Mouse (Mus musculus): ENCODE measurements around the gene Rnf115. TPM values are rescaled to one million over a fixed set of nuclear protein-coding genes. Genes with fewer than 3 reads are reported as not detected.

Rnf115 gene
- total RNA-seq, 1 experiment, result 22.1 TPM

- TF ChIP-seq MAFK (IDR thresholded peaks at IDR 0.05; ENCODE audit: insufficient read depth, low read depth, low read length) (0 out of 2 replicates have a peak, but pooled peaks have one; percentile 4), HCFC1 (IDR thresholded peaks at IDR 0.05; ENCODE audit: borderline replicate concordance, insufficient read depth, low read length) (no peak), ZNF384 (IDR thresholded peaks at IDR 0.05; ENCODE audit: low read depth, low read length) (no peak)
- DNase-seq (ENCODE audit: low read depth, low spot score), result no peak
- no peaks in the 10 kb centered on the region for H3K9me3 ChIP-seq (ENCODE audit: control insufficient read depth, insufficient read depth, low read depth, low read length)
- peaks cover 0 to 34% of the 10 kb centered on the region in 2 experiments; a peak in 2 of 4 replicates for H3K4me1 ChIP-seq (ENCODE audit: control insufficient read depth in 2 of 2, insufficient read depth in 2 of 2, low read length in 2 of 2, poor library complexity in 1 of 2)
- in situ Hi-C loops (cut with MboI; ENCODE audit: low sequenced_read_pairs in 2 of 2, unreplicated experiment in 2 of 2), result loop anchor here in 1 of 2 experiments (5.0 kb wide), 1 partner anchor 37 kb away; no protein-coding TSS in a partner anchor
- peaks cover 33% of the 10 kb centered on the region for H3K36me3 ChIP-seq (ENCODE audit: control insufficient read depth, insufficient read depth, low read length, poor library complexity, severe bottlenecking)
- no peak overlapping the region for H3K27ac ChIP-seq (ENCODE audit: insufficient read depth, low read depth, low read length, poor library complexity, severe bottlenecking)
- H3K4me3 ChIP-seq (ENCODE audit: insufficient read depth in 1 of 2, low read depth in 1 of 2, low read length in 2 of 2, poor library complexity in 1 of 2, severe bottlenecking in 1 of 2), result no peak overlapping the region
- no peak overlapping the region for H3K9ac ChIP-seq (ENCODE audit: insufficient read depth, low read depth, low read length, poor library complexity, severe bottlenecking)
These were observed 22.7 kb upstream of the Rnf115 start for GRCm38 (mm10) chr3:96704778-96705177.

- H3K27ac ChIP-seq (ENCODE audit: insufficient read depth, low read depth, low read length, poor library complexity, severe bottlenecking), result no peak overlapping the region
- H3K36me3 ChIP-seq (ENCODE audit: control insufficient read depth, insufficient read depth, low read length, poor library complexity, severe bottlenecking), result peaks cover 35% of the 10 kb centered on the region
- H3K4me3 ChIP-seq (ENCODE audit: insufficient read depth in 1 of 2, low read depth in 1 of 2, low read length in 2 of 2, poor library complexity in 1 of 2, severe bottlenecking in 1 of 2), result no peak overlapping the region
- TF ChIP-seq ZC3H11A (IDR thresholded peaks at IDR 0.05; ENCODE audit: borderline replicate concordance, low read depth, low read length) (no peak), ZNF384 (IDR thresholded peaks at IDR 0.05; ENCODE audit: low read depth, low read length) (no peak), HCFC1 (IDR thresholded peaks at IDR 0.05; ENCODE audit: borderline replicate concordance, insufficient read depth, low read length) (no peak), CHD2 (IDR thresholded peaks at IDR 0.05; ENCODE audit: low read depth, low read length) (no peak), MAFK (IDR thresholded peaks at IDR 0.05; ENCODE audit: insufficient read depth, low read depth, low read length) (no peak)
- H3K9me3 ChIP-seq (ENCODE audit: control insufficient read depth, insufficient read depth, low read depth, low read length), result no peaks in the 10 kb centered on the region
- DNase-seq (ENCODE audit: low read depth, low spot score), result no peak
- peaks cover 0 to 30% of the 10 kb centered on the region in 2 experiments; a peak in 2 of 4 replicates for H3K4me1 ChIP-seq (ENCODE audit: control insufficient read depth in 2 of 2, insufficient read depth in 2 of 2, low read length in 2 of 2, poor library complexity in 1 of 2)
- in situ Hi-C loops (cut with MboI; ENCODE audit: low sequenced_read_pairs in 2 of 2, unreplicated experiment in 2 of 2), result loop anchor here in 1 of 2 experiments (5.0 kb wide), 1 partner anchor 39 kb away; no protein-coding TSS in a partner anchor
- H3K9ac ChIP-seq (ENCODE audit: insufficient read depth, low read depth, low read length, poor library complexity, severe bottlenecking), result no peak overlapping the region
These were observed 21.2 kb upstream of the Rnf115 start for GRCm38 (mm10) chr3:96706217-96706616.

- Histone ChIP-seq H3K27ac (ENCODE audit: insufficient read depth, low read depth, low read length, poor library complexity, severe bottlenecking) (no peak overlapping the region), H3K4me1 (ENCODE audit: control insufficient read depth in 2 of 2, insufficient read depth in 2 of 2, low read length in 2 of 2, poor library complexity in 1 of 2) (peaks cover 0 to 23% of the 10 kb centered on the region in 2 experiments; a peak in 1 of 4 replicates), H3K9me3 (ENCODE audit: control insufficient read depth, insufficient read depth, low read depth, low read length) (no peaks in the 10 kb centered on the region), H3K9ac (ENCODE audit: insufficient read depth, low read depth, low read length, poor library complexity, severe bottlenecking) (no peak overlapping the region), H3K36me3 (ENCODE audit: control insufficient read depth, insufficient read depth, low read length, poor library complexity, severe bottlenecking) (peaks cover 36% of the 10 kb centered on the region), H3K4me3 (ENCODE audit: insufficient read depth in 1 of 2, low read depth in 1 of 2, low read length in 2 of 2, poor library complexity in 1 of 2, severe bottlenecking in 1 of 2) (no peak overlapping the region)
- TF ChIP-seq ZNF384 (IDR thresholded peaks at IDR 0.05; ENCODE audit: low read depth, low read length) (no peak), HCFC1 (IDR thresholded peaks at IDR 0.05; ENCODE audit: borderline replicate concordance, insufficient read depth, low read length) (no peak), ZC3H11A (IDR thresholded peaks at IDR 0.05; ENCODE audit: borderline replicate concordance, low read depth, low read length) (no peak), MAFK (IDR thresholded peaks at IDR 0.05; ENCODE audit: insufficient read depth, low read depth, low read length) (no peak), CHD2 (IDR thresholded peaks at IDR 0.05; ENCODE audit: low read depth, low read length) (no peak)
- in situ Hi-C loops (cut with MboI; ENCODE audit: low sequenced_read_pairs in 2 of 2, unreplicated experiment in 2 of 2), result loop anchor here in 1 of 2 experiments (5.0 kb wide), 1 partner anchor 40 kb away; no protein-coding TSS in a partner anchor
- no peak for DNase-seq (ENCODE audit: low read depth, low spot score)
These were observed 20.5 kb upstream of the Rnf115 start for GRCm38 (mm10) chr3:96706984-96707383.

GRCm38 (mm10) chr3:96707903-96708683 is 19.4 kb upstream of the Rnf115 start, which contains the start of gene Nudt17:
Gene Nudt17 (minus strand): TSS chr3:96708562.
- Histone ChIP-seq H3K4me1 (ENCODE audit: control insufficient read depth in 2 of 2, insufficient read depth in 2 of 2, low read length in 2 of 2, poor library complexity in 1 of 2) (peaks cover 0 to 17% of the 10 kb centered on the region in 2 experiments; a peak in 1 of 4 replicates), H3K9ac (ENCODE audit: insufficient read depth, low read depth, low read length, poor library complexity, severe bottlenecking) (peak within 1 kb of the TSS; percentile 84), H3K27ac (ENCODE audit: insufficient read depth, low read depth, low read length, poor library complexity, severe bottlenecking) (no peak within 1 kb of the TSS), H3K9me3 (ENCODE audit: control insufficient read depth, insufficient read depth, low read depth, low read length) (no peaks in the 10 kb centered on the region), H3K36me3 (ENCODE audit: control insufficient read depth, insufficient read depth, low read length, poor library complexity, severe bottlenecking) (peaks cover 36% of the 10 kb centered on the region), H3K4me3 (ENCODE audit: insufficient read depth in 1 of 2, low read depth in 1 of 2, low read length in 2 of 2, poor library complexity in 1 of 2, severe bottlenecking in 1 of 2) (peak within 1 kb of the TSS; percentile 81 to 84)
- TF ChIP-seq HCFC1 (IDR thresholded peaks at IDR 0.05; ENCODE audit: borderline replicate concordance, insufficient read depth, low read length), result no peak
- no peak for TF ChIP-seq CHD2 (IDR thresholded peaks at IDR 0.05; ENCODE audit: low read depth, low read length)
- no peak for TF ChIP-seq ZNF384 (IDR thresholded peaks at IDR 0.05; ENCODE audit: low read depth, low read length)
- TF ChIP-seq ZC3H11A (IDR thresholded peaks at IDR 0.05; ENCODE audit: borderline replicate concordance, low read depth, low read length), result no peak
- TF ChIP-seq MAFK (IDR thresholded peaks at IDR 0.05; ENCODE audit: insufficient read depth, low read depth, low read length), result no peak
- in situ Hi-C loops (cut with MboI; ENCODE audit: low sequenced_read_pairs in 2 of 2, unreplicated experiment in 2 of 2), result loop anchor here in 1 of 2 experiments (5.0 kb wide), 1 partner anchor 41 kb away; no protein-coding TSS in a partner anchor
- DNase-seq (ENCODE audit: low read depth, low spot score), result no peak

All from ES-E14 (cell line).